Mouse (Mus musculus): Measurements from ENCODE around the gene Mrpl24. TPM values are rescaled to one million over a fixed set of nuclear protein-coding genes. Genes with fewer than 3 reads are reported as not detected.

Mrpl24 gene
- polyA plus RNA-seq, 1 experiment from 2014 or later = 166 TPM

DNA sequence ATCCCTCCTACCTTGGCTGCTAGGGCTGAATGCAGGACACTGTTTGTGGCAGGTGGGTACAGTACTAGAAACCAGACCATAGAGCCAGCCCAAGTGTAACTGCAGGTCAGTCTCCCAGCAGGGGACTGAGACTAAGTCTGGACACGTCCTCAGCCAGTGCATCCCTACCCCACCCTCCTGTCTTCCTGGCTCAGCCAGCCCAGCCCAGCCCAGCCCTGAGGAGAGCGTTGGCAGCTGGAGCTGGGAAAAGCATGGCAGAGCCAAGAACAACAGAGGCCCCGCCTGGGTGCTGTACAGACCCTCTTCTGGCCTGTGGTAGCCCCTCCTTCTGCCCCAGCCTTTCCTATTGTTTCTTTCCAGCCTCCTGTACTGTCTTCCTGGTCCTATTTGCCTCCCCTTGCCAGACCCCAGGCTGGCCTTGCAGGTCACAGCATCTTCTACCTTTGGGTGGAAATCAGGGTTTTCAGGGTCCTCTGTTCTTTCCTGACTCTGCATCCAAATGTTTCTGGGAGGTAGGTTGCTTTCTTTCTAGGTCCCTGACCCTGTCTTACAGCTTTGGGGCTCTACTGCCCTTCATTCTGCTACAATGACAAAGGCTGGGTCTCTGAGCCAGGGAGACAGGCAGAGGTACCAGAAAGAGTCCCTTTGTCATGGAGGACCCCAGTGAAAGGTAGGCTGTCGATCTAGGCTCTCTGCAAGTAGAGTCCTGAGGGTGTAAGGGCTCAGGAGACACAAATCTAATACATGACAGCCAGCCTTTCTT lies 25.7 kb downstream of the Mrpl24 start:
- ChIA-PET POLR2A (no interaction called here), CTCF (interaction anchor here (1.0 kb wide), 2 partner anchors 9 to 25 kb away, joined by 3 read pairs; no protein-coding TSS in a partner anchor)
- no peak for TF ChIP-seq CTCF (IDR thresholded peaks at IDR 0.05)
- H3K27me3 ChIP-seq = no peaks in the 10 kb centered on the region
- DNase-seq (ENCODE audit: low read depth, low spot score) (no peak), ATAC-seq (no peak)
- in situ Hi-C loops (cut with MboI; ENCODE audit: low pct_unique_long_range_greater_than_20kb) = loop anchor here (5.0 kb wide), 1 partner anchor 42 kb away; no protein-coding TSS in a partner anchor

GRCm38 (mm10) chr3:87945781-87946540 lies 26.7 kb downstream of the Mrpl24 start:
- no peak for TF ChIP-seq CTCF (IDR thresholded peaks at IDR 0.05)
- CTCF ChIA-PET = no interaction called here
- in situ Hi-C loops (cut with MboI; ENCODE audit: low pct_unique_long_range_greater_than_20kb) = no loop called here
- no peak for DNase-seq (ENCODE audit: low read depth, low spot score)
- POLR2A ChIA-PET = no interaction called here
- ATAC-seq = no peak
- no peaks in the 10 kb centered on the region for H3K27me3 ChIP-seq

- no peak for TF ChIP-seq CTCF (IDR thresholded peaks at IDR 0.05)
- H3K27me3 ChIP-seq = no peaks in the 10 kb centered on the region
- no peak for DNase-seq (ENCODE audit: low read depth, low spot score)
- in situ Hi-C loops (cut with MboI; ENCODE audit: low pct_unique_long_range_greater_than_20kb) = no loop called here
- ATAC-seq = no peak
- ChIA-PET POLR2A (no interaction called here), CTCF (no interaction called here)
These were observed 27.2 kb downstream of the Mrpl24 start for GRCm38 (mm10) chr3:87946541-87946860.

DNA sequence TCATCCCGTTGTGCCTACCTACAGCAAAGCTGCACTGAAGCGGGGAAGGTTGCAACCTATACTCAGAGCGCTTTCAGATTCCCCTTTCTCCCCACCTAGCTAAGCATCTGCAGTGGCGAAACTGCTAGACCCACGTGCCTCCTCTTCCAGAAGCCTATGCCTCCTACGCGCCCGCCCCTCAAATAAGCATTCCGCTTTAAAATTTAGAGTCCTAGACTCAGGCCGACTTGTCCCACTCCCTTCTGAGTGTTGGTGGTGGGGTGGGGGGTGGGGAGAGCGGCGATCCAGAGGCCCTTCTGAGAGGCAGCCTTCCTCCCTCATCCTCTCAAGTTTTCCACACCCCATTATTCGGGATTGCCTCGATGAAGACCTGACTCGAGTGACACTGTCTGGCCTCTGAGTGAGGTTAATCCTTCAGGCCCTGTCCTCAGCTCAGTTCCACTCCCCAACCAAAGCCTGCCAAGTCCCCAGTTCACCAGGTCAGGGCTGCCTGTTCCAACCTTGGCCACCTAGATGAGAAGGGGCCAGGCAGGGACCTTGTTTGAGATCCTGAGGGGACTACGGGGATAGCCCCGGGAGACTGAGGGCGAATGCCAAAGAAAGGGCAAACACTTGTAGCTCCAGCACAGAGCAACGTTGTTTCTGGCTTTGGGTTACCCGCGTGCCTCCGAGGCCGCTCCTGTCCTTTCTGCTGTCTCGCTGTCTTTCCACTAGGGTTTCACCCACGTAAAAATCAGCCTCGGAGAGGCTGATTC lies 27.9 kb downstream of the Mrpl24 start:
- TF ChIP-seq CTCF (IDR thresholded peaks at IDR 0.05) = no peak
- ATAC-seq (no peak), DNase-seq (ENCODE audit: low read depth, low spot score) (no peak)
- CTCF ChIA-PET = interaction anchor here (1.1 kb wide), 1 partner anchor 10 kb away, joined by 3 read pairs; no protein-coding TSS in a partner anchor
- in situ Hi-C loops (cut with MboI; ENCODE audit: low pct_unique_long_range_greater_than_20kb) = no loop called here
- no peaks in the 10 kb centered on the region for H3K27me3 ChIP-seq
- POLR2A ChIA-PET = interaction anchor here (0.6 kb wide), 1 partner anchor 202 kb away, joined by 6 read pairs; no protein-coding TSS in a partner anchor

GRCm38 (mm10) chr3:87947811-87948199 lies 28.5 kb downstream of the Mrpl24 start:
- ATAC-seq (no peak), DNase-seq (ENCODE audit: low read depth, low spot score) (no peak)
- no peaks in the 10 kb centered on the region for H3K27me3 ChIP-seq
- no peak for TF ChIP-seq CTCF (IDR thresholded peaks at IDR 0.05)
- CTCF ChIA-PET = interaction anchor here (1.1 to 3.4 kb wide), 2 partner anchors 11 to 13 kb away, joined by 3 to 17 read pairs; no protein-coding TSS in a partner anchor
- in situ Hi-C loops (cut with MboI; ENCODE audit: low pct_unique_long_range_greater_than_20kb) = no loop called here
- POLR2A ChIA-PET = interaction anchor here (0.6 kb wide), 1 partner anchor 202 kb away, joined by 6 read pairs; no protein-coding TSS in a partner anchor

DNA sequence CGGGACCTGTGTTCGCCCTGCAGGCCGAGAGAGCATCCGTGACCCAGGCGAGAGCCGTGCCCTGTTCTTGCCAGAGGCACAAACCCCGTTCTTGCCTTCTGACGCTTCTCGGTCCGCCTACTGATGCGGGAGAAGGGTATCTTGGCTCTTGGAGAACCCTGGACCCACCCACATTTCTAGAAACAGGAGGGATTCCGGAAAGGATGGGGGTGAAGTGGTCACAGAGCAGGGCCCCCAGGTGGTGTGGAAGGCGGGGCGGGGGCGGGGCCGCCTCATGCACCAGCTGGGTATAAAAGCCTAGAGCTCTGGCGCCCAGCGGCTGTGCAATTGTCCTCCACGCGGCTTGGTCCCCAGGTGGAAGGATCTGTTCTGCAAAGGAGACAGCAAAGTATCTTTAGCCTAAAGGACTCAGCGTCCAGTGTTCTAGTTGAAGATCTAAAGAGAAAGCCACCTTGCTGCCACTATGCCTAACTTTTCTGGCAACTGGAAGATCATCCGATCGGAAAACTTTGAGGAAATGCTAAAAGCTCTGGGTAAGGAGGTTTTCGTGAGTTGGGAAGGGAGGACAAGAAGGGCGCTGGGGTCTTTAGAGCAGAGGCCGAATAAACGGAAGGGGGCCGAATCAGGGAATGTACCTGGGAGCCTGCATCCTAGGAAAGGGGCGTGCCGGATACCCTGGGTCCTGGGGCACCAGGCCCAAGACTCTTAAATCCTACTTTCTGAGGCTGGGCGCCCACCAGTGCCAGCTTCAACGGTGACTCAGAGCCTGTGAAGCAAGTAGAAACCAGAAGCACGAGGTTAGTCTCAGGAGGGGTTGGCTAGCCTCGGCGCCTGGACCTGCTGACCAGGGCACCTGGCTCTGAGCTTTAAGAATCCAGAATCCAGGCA lies 29.3 kb downstream of the Mrpl24 start, which contains the start of gene Crabp2:
TSS of gene Crabp2 (plus strand) at position 289 of the 888 bp plus-strand sequence.
- CTCF ChIA-PET = interaction anchor here (0.8 to 3.4 kb wide), 3 partner anchors 8 to 38 kb away, joined by 5 to 17 read pairs (median 9); no protein-coding TSS in a partner anchor
- in situ Hi-C loops (cut with MboI; ENCODE audit: low pct_unique_long_range_greater_than_20kb) = no loop called here
- no peaks in the 10 kb centered on the region for H3K27me3 ChIP-seq
- DNase-seq (ENCODE audit: low read depth, low spot score) = no peak
- ATAC-seq = peak; percentile 20
- no peak for TF ChIP-seq CTCF (IDR thresholded peaks at IDR 0.05)
- POLR2A ChIA-PET = interaction anchor here (1.4 kb wide), 1 partner anchor 10 kb away, joined by 5 read pairs; no protein-coding TSS in a partner anchor

GRCm38 (mm10) chr3:87949266-87949954 lies 30.1 kb downstream of the Mrpl24 start:
- no peak for TF ChIP-seq CTCF (IDR thresholded peaks at IDR 0.05)
- ChIA-PET POLR2A (interaction anchor here (1.0 to 1.4 kb wide), 2 partner anchors 9 to 12 kb away, joined by 3 to 5 read pairs; no protein-coding TSS in a partner anchor), CTCF (interaction anchor here (0.8 to 3.6 kb wide), 5 partner anchors 9 to 37 kb away, joined by 5 to 17 read pairs (median 9); no protein-coding TSS in a partner anchor)
- DNase-seq (ENCODE audit: low read depth, low spot score) (no peak), ATAC-seq (no peak)
- H3K27me3 ChIP-seq = no peaks in the 10 kb centered on the region
- in situ Hi-C loops (cut with MboI; ENCODE audit: low pct_unique_long_range_greater_than_20kb) = no loop called here

GRCm38 (mm10) chr3:87949955-87950515 lies 30.7 kb downstream of the Mrpl24 start:
- in situ Hi-C loops (cut with MboI; ENCODE audit: low pct_unique_long_range_greater_than_20kb) = no loop called here
- ATAC-seq (no peak), DNase-seq (ENCODE audit: low read depth, low spot score) (no peak)
- no peaks in the 10 kb centered on the region for H3K27me3 ChIP-seq
- TF ChIP-seq CTCF (IDR thresholded peaks at IDR 0.05) = no peak
- ChIA-PET CTCF (interaction anchor here (0.9 to 3.6 kb wide), 5 partner anchors 9 to 37 kb away, joined by 5 to 17 read pairs (median 9); no protein-coding TSS in a partner anchor), POLR2A (interaction anchor here (0.5 to 1.4 kb wide), 4 partner anchors 9 to 74 kb away, joined by 3 to 5 read pairs (median 3); no protein-coding TSS in a partner anchor)

Measured in Patski (cell line).